In the genomic region with DNA sequence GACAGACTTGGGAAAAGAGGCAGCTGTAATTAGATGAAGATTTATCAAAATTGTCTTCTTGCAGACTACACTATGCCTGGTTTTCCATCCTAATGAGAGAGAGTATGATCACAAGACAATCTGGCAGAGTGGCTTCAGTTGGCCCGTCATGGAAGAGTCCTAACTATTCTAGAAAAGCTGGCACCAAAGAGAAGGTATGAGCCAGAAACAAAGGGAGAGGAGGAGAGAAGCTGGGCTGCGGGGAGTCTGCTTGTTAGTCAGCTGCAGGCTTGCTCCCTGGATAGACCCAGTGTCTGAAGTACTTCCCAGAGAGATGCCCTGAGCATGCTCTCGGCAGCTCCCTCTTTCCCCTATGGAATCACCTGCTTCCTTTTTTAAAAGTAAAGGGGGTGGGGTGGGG, we compare ENCODE assay signal across 27 mouse cellular contexts.
DNase-seq lines count a peak whose midpoint lies in the region; ATAC-seq and TF ChIP-seq lines count a peak whose summit lies in the region.
"Had no signal": no experiment of that assay in that cellular context is flagged by ENCODE, and none has a peak within 500 bp of the region (broad histone marks: within the 10 kb centered on the region; RNA-seq: fewer than 3 reads in every experiment).

No protein-coding gene starts in this region.

- H3K9ac ChIP-seq in forebrain, embryonic 14.5 days (ENCODE audit: low read length), result no peak overlapping the region
- H3K9ac ChIP-seq in forebrain, embryonic 11.5 days (ENCODE audit: low read length), result no peak overlapping the region
- no peak overlapping the region for H3K9ac ChIP-seq in intestine, postnatal 0 days (ENCODE audit: low read depth, low read length)
- H3K9ac ChIP-seq: embryonic facial prominence, embryonic 15.5 days; limb, embryonic 12.5 days; liver, embryonic 15.5 days; lung, embryonic 14.5 days; midbrain, embryonic 15.5 days had no signal

- no peaks in the 10 kb centered on the region; the same call in 1 of the 2 replicates for H3K4me1 ChIP-seq in forebrain, embryonic 14.5 days (ENCODE audit: control insufficient read depth, insufficient read depth, low read length)
- H3K4me1 ChIP-seq in forebrain, embryonic 11.5 days (replicated peaks; ENCODE audit: control insufficient read depth, insufficient read depth, low read length), result no peaks in the 10 kb centered on the region
- no peaks in the 10 kb centered on the region; the same call in 1 of the 2 replicates for H3K4me1 ChIP-seq in intestine, postnatal 0 days (replicated peaks; ENCODE audit: control insufficient read depth, insufficient read depth, low read length)
- H3K4me1 ChIP-seq: embryonic facial prominence, embryonic 10.5 days; embryonic facial prominence, embryonic 15.5 days; liver, embryonic 15.5 days had no signal

- H3K27me3 ChIP-seq in forebrain, embryonic 14.5 days (replicated peaks; ENCODE audit: control insufficient read depth, insufficient read depth, low read length), result no peaks in the 10 kb centered on the region
- H3K27me3 ChIP-seq in forebrain, embryonic 11.5 days (ENCODE audit: control insufficient read depth, insufficient read depth, low read length), result no peaks in the 10 kb centered on the region
- H3K27me3 ChIP-seq in intestine, postnatal 0 days (replicated peaks; ENCODE audit: control insufficient read depth, insufficient read depth, low read length), result no peaks in the 10 kb centered on the region
- H3K27me3 ChIP-seq: embryonic facial prominence, embryonic 15.5 days; liver, embryonic 15.5 days; midbrain, embryonic 15.5 days; Patski had no signal

- intact Hi-C loops in left cerebral cortex, postnatal 4 days (cut with DNase I), result loop anchor here (5.0 kb wide), 1 partner anchor 409 kb away; no protein-coding TSS in a partner anchor

- H3K9me3 ChIP-seq in forebrain, embryonic 14.5 days (replicated peaks; ENCODE audit: control insufficient read depth, low read length), result no peaks in the 10 kb centered on the region
- H3K9me3 ChIP-seq in forebrain, embryonic 11.5 days (ENCODE audit: control insufficient read depth, low read length), result no peaks in the 10 kb centered on the region
- no peaks in the 10 kb centered on the region for H3K9me3 ChIP-seq in intestine, postnatal 0 days (ENCODE audit: control insufficient read depth)
- H3K9me3 ChIP-seq: embryonic facial prominence, embryonic 10.5 days; embryonic facial prominence, embryonic 15.5 days; G1E; limb, embryonic 12.5 days; liver, embryonic 15.5 days; midbrain, embryonic 15.5 days had no signal

- WGBS in forebrain, embryonic 14.5 days, result 65% methylated on average over 3 of the region's 3 CpGs
- 76% methylated on average over 3 of the region's 3 CpGs for WGBS in forebrain, embryonic 11.5 days
- 84% methylated on average over 3 of the region's 3 CpGs for WGBS in intestine, postnatal 0 days

- no peak overlapping the region for H3K4me2 ChIP-seq in forebrain, embryonic 14.5 days (ENCODE audit: low read length)
- no peak overlapping the region for H3K4me2 ChIP-seq in forebrain, embryonic 11.5 days (ENCODE audit: low read depth, low read length, severe bottlenecking)
- no peak overlapping the region for H3K4me2 ChIP-seq in intestine, postnatal 0 days (replicated peaks; ENCODE audit: low read depth)
- H3K4me2 ChIP-seq: embryonic facial prominence, embryonic 15.5 days; limb, embryonic 12.5 days; liver, embryonic 15.5 days; lung, embryonic 14.5 days; midbrain, embryonic 15.5 days had no signal

- H3K4me3 ChIP-seq in forebrain, embryonic 14.5 days (ENCODE audit: low read depth, low read length), result no peak overlapping the region
- no peak overlapping the region for H3K4me3 ChIP-seq in forebrain, embryonic 11.5 days (ENCODE audit: low read depth, low read length)
- no peak overlapping the region for H3K4me3 ChIP-seq in intestine, postnatal 0 days (ENCODE audit: low read depth, low read length)
- H3K4me3 ChIP-seq: embryonic facial prominence, embryonic 10.5 days; embryonic facial prominence, embryonic 15.5 days; limb, embryonic 12.5 days; liver, embryonic 15.5 days; midbrain, embryonic 15.5 days had no signal

- ATAC-seq in forebrain, embryonic 14.5 days, result no peak
- ATAC-seq in forebrain, embryonic 11.5 days (replicated peaks; ENCODE audit: low FRiP score), result no peak
- no peak for ATAC-seq in intestine, postnatal 0 days
- ATAC-seq: midbrain, embryonic 15.5 days; Patski had no signal

- peaks cover 20% of the 10 kb centered on the region; the same call in 1 of the 2 replicates for H3K36me3 ChIP-seq in forebrain, embryonic 14.5 days (ENCODE audit: control insufficient read depth, insufficient read depth, low read length)
- no peaks in the 10 kb centered on the region; the same call in 1 of the 2 replicates for H3K36me3 ChIP-seq in forebrain, embryonic 11.5 days (ENCODE audit: control insufficient read depth, insufficient read depth, low read length)
- H3K36me3 ChIP-seq in intestine, postnatal 0 days (ENCODE audit: control insufficient read depth, insufficient read depth), result peaks cover 63% of the 10 kb centered on the region
- H3K36me3 ChIP-seq: midbrain, embryonic 15.5 days had no signal

- no peak for TF ChIP-seq CTCF in intestine, postnatal 0 days (IDR thresholded peaks at IDR 0.05; ENCODE audit: low read depth)

- DNase-seq in forebrain, embryonic 14.5 days (ENCODE audit: low spot score), result peak; percentile 40
- DNase-seq in forebrain, embryonic 11.5 days (ENCODE audit: low spot score), result no peak
- DNase-seq in heart, adult 11 months, result peak; percentile 42
- no peak for DNase-seq in heart, adult 9 months (ENCODE audit: low spot score in 2 of 2)
- DNase-seq in left cerebral cortex, postnatal 4 days, result peak; percentile 17
- no peak for DNase-seq in left cerebral cortex, adult 18-20 months (ENCODE audit: low spot score in 2 of 2)
- DNase-seq: adrenal gland, postnatal 14 days; cerebellum, adult 2 months; cerebellum, postnatal 25 days; heart, postnatal 14 days; kidney, adult 11 months; kidney, postnatal 14 days; lung, embryonic 14.5 days; lung, postnatal 14 days; right cerebral cortex, adult 18-20 months; right cerebral cortex, postnatal 4 days; thymus, adult 18-20 months; thymus, postnatal 25 days had no signal

- H3K27ac ChIP-seq in forebrain, embryonic 14.5 days (ENCODE audit: low read depth, low read length), result no peak overlapping the region
- no peak overlapping the region for H3K27ac ChIP-seq in forebrain, embryonic 11.5 days (ENCODE audit: low read depth, low read length)
- H3K27ac ChIP-seq in intestine, postnatal 0 days (ENCODE audit: low read depth, low read length), result no peak overlapping the region
- H3K27ac ChIP-seq: embryonic facial prominence, embryonic 10.5 days; embryonic facial prominence, embryonic 15.5 days; limb, embryonic 12.5 days; liver, embryonic 15.5 days; midbrain, embryonic 15.5 days; stomach, postnatal 0 days had no signal

Comparison
In these comparisons a context has a peak if more than half of its experiments do, and no peak if none do; other contexts are left out.
1. DNase-seq: peak in forebrain, embryonic 14.5 days (single experiment), heart, adult 11 months (single experiment) and left cerebral cortex, postnatal 4 days (single experiment); none in forebrain, embryonic 11.5 days (single experiment), heart, adult 9 months (0 of 2) and left cerebral cortex, adult 18-20 months (0 of 2).